Comparison of ENCODE assay signal across 10 mouse cellular contexts in genomic region chr17:3244881-3245739, GRCm38 (mm10).
DNase-seq lines count a peak whose midpoint lies in the region; ATAC-seq and TF ChIP-seq lines count a peak whose summit lies in the region.
"Had no signal": no experiment of that assay in that cellular context is flagged by ENCODE, and none has a peak within 500 bp of the region (broad histone marks: within the 10 kb centered on the region; RNA-seq: fewer than 3 reads in every experiment).

No protein-coding gene starts in this region.

- H3K36me3 ChIP-seq in neural tube, embryonic 11.5 days (ENCODE audit: control insufficient read depth, insufficient read depth, low read length), result no peaks in the 10 kb centered on the region
- H3K36me3 ChIP-seq in stomach, postnatal 0 days (ENCODE audit: control insufficient read depth, insufficient read depth, low read length), result 0 out of 2 replicates have a peak, but pooled peaks cover 3% of the 10 kb centered on the region
- H3K36me3 ChIP-seq: heart, embryonic 15.5 days had no signal

- H3K4me2 ChIP-seq in neural tube, embryonic 11.5 days (ENCODE audit: low read depth), result no peak overlapping the region
- no peak overlapping the region for H3K4me2 ChIP-seq in stomach, postnatal 0 days (replicated peaks; ENCODE audit: low read depth)
- H3K4me2 ChIP-seq: heart, embryonic 15.5 days had no signal

- H3K27me3 ChIP-seq in neural tube, embryonic 11.5 days (ENCODE audit: control insufficient read depth, insufficient read depth, low read length), result no peaks in the 10 kb centered on the region
- H3K27me3 ChIP-seq in stomach, postnatal 0 days (ENCODE audit: control insufficient read depth, insufficient read depth, low read length), result no peaks in the 10 kb centered on the region
- H3K27me3 ChIP-seq: heart, embryonic 15.5 days had no signal

- H3K4me1 ChIP-seq in neural tube, embryonic 11.5 days (ENCODE audit: control insufficient read depth, insufficient read depth, low read length), result peaks cover 19% of the 10 kb centered on the region
- no peaks in the 10 kb centered on the region for H3K4me1 ChIP-seq in stomach, postnatal 0 days (replicated peaks; ENCODE audit: control insufficient read depth, insufficient read depth)

- no peak overlapping the region for H3K4me3 ChIP-seq in neural tube, embryonic 11.5 days (ENCODE audit: low read depth, low read length)
- H3K4me3 ChIP-seq in stomach, postnatal 0 days (ENCODE audit: low read depth, low read length), result no peak overlapping the region
- H3K4me3 ChIP-seq: heart, embryonic 15.5 days had no signal

- no peak for ATAC-seq in neural tube, embryonic 11.5 days (ENCODE audit: insufficient read depth, low FRiP score, low TSS enrichment)
- peak; percentile 75 for ATAC-seq in stomach, postnatal 0 days (ENCODE audit: low FRiP score, low TSS enrichment)

- H3K27ac ChIP-seq in neural tube, embryonic 11.5 days (ENCODE audit: low read depth, low read length), result 0 out of 2 replicates have a peak overlapping the region, but pooled peaks have one; percentile 27
- no peak overlapping the region for H3K27ac ChIP-seq in stomach, postnatal 0 days (replicated peaks)
- H3K27ac ChIP-seq: heart, embryonic 15.5 days had no signal

- H3K9me3 ChIP-seq in neural tube, embryonic 11.5 days (ENCODE audit: control insufficient read depth, low read length), result no peaks in the 10 kb centered on the region
- H3K9me3 ChIP-seq in stomach, postnatal 0 days (ENCODE audit: control insufficient read depth, low read length), result no peaks in the 10 kb centered on the region
- H3K9me3 ChIP-seq: heart, embryonic 15.5 days had no signal

- no peak for TF ChIP-seq CTCF in stomach, postnatal 0 days (IDR thresholded peaks at IDR 0.05; ENCODE audit: low read depth)

- no peak overlapping the region for H3K9ac ChIP-seq in neural tube, embryonic 11.5 days (ENCODE audit: low read length)
- H3K9ac ChIP-seq in stomach, postnatal 0 days (ENCODE audit: low read length), result no peak overlapping the region
- H3K9ac ChIP-seq: heart, embryonic 15.5 days had no signal

- DNase-seq in cerebellum, adult 9-11 months, result peak; percentile 22
- DNase-seq in cerebellum, adult 11 months, result no peak
- no peak for DNase-seq in neural tube, embryonic 11.5 days (ENCODE audit: low spot score)
- DNase-seq in neural tube, embryonic 10.5 days (ENCODE audit: extremely low spot score, low spot score), result no peak
- peak; percentile 94 for DNase-seq in kidney, adult 9 months
- peak; percentile 19 for DNase-seq in stomach, postnatal 0 days (ENCODE audit: low spot score)
- DNase-seq in layer of hippocampus, postnatal 25 days (ENCODE audit: extremely low spot score in 1 of 2, low spot score in 1 of 2), result no peak
- no peak for DNase-seq in layer of hippocampus, adult 18-20 months (ENCODE audit: low spot score in 2 of 2)
- DNase-seq: B cell, adult 2 months had no signal

- TF ChIP-seq EP300 in stomach, postnatal 0 days (optimal IDR thresholded peaks at IDR 0.05), result no peak

- WGBS in neural tube, embryonic 11.5 days, result 66% methylated on average over 8 of the region's 8 CpGs
- 65% methylated on average over 8 of the region's 8 CpGs for WGBS in stomach, postnatal 0 days

Comparison
In these comparisons a context has a peak if more than half of its experiments do, and no peak if none do; other contexts are left out.
1. DNase-seq: peak in cerebellum, adult 9-11 months (single experiment), kidney, adult 9 months (single experiment) and stomach, postnatal 0 days (single experiment); none in cerebellum, adult 11 months (single experiment), neural tube, embryonic 11.5 days (single experiment), neural tube, embryonic 10.5 days (single experiment), layer of hippocampus, postnatal 25 days (0 of 2) and layer of hippocampus, adult 18-20 months (0 of 2).